Mouse (Mus musculus): ENCODE results near the gene Anxa7.

Anxa7 gene

GRCm38 (mm10) chr14:20479291-20480194 lies at the start of gene Anxa7:
TSS of gene Anxa7 (minus strand) at chr14:20480133.
- peak; percentile 61 for DNase-seq

DNA sequence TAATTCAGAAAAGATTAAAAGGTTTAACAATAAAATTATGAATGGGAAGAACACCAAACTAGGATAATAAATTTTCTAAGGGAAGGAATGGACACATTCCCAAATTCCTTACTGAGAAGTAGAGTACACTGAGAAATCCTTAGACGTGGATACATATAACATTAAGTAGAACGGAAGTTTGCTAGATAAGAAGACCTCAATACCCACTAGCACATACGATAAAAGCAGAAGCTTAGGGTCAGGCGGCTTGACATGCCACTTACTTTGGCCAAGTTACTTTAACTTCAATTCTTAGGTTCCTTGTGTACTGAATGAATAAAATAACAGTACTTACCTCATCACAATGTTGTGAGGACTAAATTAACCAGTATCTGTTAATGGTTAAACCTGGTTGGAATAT lies 49.7 kb upstream of the Anxa7 start:
- no peak for DNase-seq

GRCm38 (mm10) chr14:20520179-20520578 lies 40.2 kb upstream of the Anxa7 start:
- no peak for DNase-seq

- DNase-seq, result no peak
Measured at GRCm38 (mm10) chr14:20508424-20508823, 28.5 kb upstream of the Anxa7 start.

DNA sequence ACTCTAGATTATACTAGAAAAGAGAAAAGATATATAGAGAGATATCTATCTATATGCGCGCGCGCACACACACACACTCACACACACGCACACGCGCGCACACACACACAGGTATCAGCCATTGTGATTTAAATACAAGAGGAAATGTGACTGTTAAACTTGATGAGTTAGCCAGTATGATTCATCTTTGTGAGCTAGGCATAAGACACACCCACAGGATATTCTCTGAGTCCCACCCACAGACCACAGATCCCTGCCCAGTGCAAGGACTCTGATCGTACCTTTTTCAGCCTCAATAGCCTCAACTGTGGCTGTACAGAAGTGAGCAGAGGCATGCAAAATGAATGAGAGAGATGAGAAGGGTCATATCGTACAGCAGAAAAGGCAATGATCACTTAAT lies 23.0 kb upstream of the Anxa7 start:
- DNase-seq, result no peak

GRCm38 (mm10) chr14:20499982-20500381 lies 20.0 kb upstream of the Anxa7 start:
- DNase-seq, result peak; percentile 33

GRCm38 (mm10) chr14:20496603-20497002 lies 16.7 kb upstream of the Anxa7 start, which contains the start of gene Mss51:
TSS of gene Mss51 (minus strand) at chr14:20496901.
- DNase-seq, result no peak

DNA sequence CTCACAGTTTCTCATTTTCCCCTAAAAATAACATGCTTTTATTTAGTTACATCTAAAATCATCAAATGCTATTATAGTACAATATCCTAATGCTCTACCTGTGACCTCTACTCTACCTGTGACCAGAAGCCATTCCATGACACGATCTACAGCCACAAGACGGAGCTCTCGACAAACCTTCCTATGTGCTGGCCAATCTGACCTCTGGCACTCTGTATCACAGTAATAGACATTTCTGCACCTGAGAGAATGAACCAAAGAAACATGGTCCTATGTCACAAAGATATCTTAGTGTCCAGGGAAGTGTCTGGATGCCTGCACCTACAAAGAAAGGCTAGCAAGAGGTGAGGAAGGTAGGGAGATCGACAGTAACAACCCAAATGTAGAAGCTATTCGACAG lies 6.1 kb upstream of the Anxa7 start:
- DNase-seq, result no peak

DNA sequence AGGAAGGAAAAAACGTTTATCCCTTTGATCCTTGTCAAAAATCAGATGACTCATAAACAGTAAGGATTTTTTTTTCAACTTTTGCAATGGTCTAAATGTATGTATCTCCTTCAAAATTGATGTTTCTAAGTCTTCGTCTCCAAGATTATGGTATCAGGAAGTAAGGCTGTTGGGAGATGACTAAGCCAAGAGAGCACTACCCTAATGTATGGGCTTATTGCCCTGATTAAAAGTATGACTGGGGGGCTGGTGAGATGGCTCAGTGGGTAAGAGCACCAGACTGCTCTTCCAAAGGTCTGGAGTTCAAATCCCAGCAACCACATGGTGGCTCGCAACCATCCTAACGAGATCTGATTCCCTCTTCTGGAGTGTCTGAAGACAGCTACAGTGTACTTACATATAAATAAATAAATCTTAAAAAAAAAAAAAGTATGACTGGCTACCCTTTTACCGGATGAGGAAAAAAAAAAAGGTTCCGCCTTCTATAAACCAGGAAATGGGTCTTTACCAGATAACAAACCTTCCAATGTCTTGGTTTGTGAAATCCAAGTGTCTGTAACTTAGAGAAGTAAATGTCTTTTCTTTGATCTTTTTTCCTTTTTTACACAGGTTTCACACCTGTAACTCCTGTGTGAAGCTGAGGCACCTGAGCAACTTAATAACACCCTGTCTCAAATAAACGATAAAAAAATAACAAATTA lies 2.3 kb upstream of the Anxa7 start:
- DNase-seq, result no peak

- DNase-seq, result no peak
Measured at GRCm38 (mm10) chr14:20481211-20481610, 1.3 kb upstream of the Anxa7 start.

- no peak for DNase-seq
Measured at GRCm38 (mm10) chr14:20480195-20480579, 254 bp upstream of the Anxa7 start.

DNA sequence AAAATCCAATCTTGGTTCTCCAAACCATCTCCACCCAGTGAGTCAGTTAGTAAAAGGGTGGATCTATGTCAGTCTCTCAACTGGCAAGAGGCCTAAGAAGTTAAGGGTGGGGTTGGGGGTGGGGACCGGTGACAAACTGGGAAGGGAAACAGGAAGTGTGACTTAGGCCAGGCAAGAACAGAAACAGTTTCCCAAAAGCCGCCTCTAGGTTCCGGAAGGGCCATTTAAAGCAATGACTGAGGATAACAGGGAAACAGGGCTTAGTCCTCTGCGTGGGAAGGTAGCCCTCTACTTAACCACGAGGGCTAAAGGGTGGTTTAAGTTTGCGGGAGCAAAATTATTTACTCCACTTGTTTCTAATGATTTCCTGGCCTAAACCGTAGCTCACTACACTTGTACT lies 1.1 kb downstream of the Anxa7 start:
- no peak for DNase-seq

DNA sequence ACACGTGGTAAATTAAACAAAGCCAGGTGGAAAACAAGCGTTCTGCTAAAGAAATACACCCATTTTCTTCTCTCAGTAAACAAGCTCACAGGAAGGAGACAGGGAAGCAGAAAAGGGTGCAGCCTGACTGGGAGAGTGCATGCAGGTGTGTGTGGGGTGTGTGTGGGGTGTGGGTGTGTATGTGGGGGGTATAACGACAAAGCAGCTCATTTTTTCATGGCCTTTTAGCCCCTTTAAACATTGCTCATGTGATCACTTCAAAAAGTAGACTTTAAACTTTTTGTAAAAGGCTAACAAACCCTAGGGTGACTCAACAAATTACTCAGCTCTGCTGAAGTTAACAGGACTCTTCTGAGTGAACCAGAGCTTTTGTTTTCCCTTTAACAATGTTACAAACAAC lies 1.5 kb downstream of the Anxa7 start:
- no peak for DNase-seq

DNA sequence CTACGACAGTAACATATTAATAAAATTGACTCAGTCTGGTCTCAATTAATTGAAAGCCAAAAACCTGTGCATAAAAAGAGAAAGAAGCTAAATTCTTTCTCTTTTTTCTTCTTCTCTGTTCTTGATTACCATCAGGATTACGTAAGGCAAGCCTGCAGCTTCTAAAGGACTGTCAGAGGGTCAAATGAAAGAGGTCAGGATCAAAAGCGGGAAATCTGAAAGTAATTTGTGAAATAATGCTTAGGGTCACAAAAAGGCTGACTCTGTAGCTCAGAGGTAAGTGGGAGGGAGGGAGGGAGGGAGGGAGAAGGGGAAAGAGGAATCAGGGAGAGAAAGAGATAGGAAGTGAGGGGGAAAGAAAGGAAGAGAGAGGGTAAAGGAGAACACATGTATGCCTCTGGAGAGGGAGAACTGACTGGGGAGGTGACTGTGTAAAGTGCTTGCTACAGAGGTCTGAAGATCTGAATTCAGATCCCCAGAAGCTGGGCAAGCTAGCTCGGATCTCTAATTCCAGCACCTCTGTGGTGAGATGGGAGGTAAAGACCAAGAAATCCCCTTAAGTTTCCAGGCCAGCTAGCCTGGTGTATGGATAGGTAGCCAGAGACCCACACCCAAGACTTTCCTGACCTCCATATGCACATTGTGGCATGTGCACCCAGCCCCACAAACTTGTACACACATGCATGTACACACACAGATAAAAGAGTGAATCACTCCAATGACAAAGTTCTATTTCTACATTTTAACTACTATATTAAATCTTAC lies 2.5 kb downstream of the Anxa7 start:
- no peak for DNase-seq

DNA sequence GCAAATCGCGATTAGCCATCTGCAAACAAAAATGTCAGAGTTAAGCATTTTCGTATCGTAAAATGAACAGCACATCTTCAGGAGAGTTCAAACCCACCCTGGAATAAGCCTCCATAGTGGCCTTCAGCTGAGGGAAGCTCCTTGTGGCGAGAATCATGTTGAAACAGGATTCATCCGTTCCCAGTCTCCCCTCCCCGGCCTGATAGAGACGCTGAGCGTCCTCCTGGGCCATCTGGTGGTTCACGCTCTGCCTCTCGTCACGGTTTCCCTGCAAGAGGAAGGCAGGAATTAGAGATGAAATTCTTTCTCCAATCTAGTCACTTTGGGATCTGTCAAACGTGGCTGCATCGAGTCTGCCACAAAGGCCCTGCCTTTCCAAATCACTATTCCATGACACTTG lies 19.7 kb downstream of the Anxa7 start:
- no peak for DNase-seq

DNA sequence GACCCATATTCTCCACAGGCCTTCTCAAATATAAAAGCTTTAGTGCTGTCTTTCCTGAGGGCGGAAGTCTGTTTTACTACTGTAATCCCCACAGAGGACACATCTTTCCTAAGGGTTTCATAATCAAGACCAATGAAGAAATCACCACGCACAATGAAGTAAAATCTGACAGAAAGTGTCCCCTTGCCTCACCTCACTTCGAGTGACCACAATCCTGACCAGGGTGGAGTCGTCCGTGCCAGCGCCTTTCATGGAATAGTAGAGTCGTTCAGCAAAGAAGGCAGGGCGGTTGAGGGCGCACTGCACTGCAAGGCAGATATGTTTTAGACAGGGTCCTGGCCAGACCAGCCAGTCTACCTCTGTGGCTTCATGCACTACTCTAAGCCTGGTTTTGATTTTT lies 21.6 kb downstream of the Anxa7 start:
- DNase-seq, result no peak

DNA sequence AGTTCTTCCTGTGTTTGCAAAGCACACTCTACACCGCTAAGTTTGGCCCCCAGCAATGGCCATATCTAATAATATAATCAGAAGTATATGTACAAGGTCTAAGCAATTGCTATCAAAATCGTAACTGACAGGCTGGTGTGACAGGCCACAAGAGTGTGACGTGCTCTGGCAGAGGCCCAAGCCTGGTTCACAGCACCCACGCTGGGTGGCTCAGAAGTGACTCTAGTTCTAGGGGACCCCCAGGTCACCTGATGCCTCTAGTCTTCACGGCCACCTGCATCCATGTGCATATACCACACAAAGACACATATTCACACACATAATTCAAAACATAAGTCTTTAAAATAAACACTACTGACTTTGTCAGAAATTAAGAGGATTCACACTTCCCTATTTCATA lies 27.0 kb downstream of the Anxa7 start:
- no peak for DNase-seq

- DNase-seq, result no peak
Measured at GRCm38 (mm10) chr14:20451765-20452331, 28.1 kb downstream of the Anxa7 start, which contains the start of gene Cfap70. TSS of gene Cfap70 (minus strand) at chr14:20452226.

- DNase-seq, result no peak
Measured at GRCm38 (mm10) chr14:20451302-20451701, 28.6 kb downstream of the Anxa7 start.

DNA sequence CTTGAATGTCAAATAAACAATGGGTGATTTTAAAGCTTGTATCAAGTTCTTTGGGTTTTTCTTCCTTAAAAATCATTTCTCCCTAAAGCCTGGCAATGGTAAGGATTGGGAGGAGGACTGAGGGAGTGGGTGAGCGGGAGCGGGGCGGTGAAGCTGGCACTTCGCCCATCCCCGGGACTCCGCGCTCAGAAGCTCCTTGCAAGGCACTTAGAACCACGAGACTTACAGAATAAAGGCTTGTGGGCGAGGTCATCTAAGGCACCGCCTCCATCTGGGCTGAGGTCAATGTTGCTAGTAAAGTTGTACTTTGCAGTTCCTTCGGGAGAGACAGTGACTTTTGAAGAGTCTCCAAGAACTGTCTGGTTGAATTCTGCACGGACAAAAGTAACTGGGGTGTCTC lies 32.7 kb downstream of the Anxa7 start:
- no peak for DNase-seq

DNA sequence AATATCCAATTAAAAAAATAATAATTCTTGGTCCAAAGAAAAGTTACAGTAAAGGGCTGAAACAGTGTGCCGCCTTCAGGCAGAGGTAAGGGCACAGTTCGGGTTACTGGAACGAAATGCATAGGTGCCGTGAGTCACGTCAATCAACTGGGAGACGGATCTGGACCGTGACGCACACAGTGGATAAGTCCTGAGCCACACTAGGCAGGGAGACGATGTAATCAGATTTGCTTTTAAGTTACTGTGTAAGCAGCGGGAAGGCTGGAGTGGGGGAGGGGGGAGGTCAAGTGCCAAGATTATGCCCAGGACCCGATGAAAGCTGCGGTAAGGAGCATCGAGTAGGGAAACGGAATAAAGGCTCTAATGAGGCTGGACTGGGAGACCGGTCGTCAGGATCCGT lies 37.7 kb downstream of the Anxa7 start:
- DNase-seq, result no peak

DNA sequence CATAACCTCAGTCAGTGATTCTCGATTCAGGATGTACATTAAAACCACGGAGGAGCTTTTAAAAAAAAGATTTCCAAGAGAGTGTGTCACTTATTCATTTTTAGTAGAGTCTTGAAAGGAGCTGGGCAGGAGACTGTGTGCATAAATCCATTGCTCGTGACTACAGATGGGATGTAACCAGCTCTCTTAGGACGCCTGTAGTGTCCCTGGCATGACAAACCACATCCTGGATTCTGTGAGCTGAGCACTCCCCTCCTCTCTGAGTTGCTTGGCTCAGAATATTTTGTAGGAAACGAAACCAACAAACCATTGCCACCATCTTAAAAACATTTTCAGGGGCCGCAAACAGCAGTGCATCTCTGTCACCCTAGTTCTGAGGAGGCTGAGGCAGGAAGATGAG lies 43.0 kb downstream of the Anxa7 start:
- no peak for DNase-seq

DNA sequence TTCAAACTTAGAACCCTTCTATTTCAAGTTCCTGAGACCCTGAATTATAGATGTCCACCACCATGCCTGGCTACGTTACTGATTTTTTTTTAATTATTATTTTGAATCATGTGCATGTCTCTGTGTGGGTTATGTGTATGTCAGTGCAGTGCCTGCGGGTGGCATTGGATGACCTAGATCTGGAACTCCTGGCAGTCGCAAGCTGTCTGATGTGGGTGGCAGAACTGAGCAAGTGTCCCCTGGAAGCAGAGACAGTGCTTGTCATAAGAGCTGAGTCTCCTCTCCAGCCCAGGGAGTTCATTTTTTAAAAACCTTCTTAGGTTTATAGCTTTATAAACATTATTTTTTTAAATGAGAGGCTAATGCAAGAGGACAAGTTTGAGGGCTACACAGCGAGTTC lies 47.5 kb downstream of the Anxa7 start:
- no peak for DNase-seq
